Mouse (Mus musculus): ENCODE data around the gene Cdh4. TPM values are rescaled to one million over a fixed set of nuclear protein-coding genes. Genes with fewer than 3 reads are reported as not detected.

The Cdh4 gene
- total RNA-seq (2021): 1 to 10 TPM; 3.2 to 6.8 TPM
- long read RNA-seq, experiment 1, partial matches to known transcripts: 0 of 3 reads
- long read RNA-seq, experiment 1, other reads (novel, unspliced or antisense): 3 of 3 reads
- long read RNA-seq, experiment 2, partial matches to known transcripts: 1 of 1 reads
- long read RNA-seq, experiment 2, other reads (novel, unspliced or antisense): 0 of 1 reads

GRCm38 (mm10) chr2:179442191-179442540 is at the start of gene Cdh4:
Cdh4 (plus strand) TSS chr2:179442431.
- peak; percentile 77 to 82 for DNase-seq

DNA sequence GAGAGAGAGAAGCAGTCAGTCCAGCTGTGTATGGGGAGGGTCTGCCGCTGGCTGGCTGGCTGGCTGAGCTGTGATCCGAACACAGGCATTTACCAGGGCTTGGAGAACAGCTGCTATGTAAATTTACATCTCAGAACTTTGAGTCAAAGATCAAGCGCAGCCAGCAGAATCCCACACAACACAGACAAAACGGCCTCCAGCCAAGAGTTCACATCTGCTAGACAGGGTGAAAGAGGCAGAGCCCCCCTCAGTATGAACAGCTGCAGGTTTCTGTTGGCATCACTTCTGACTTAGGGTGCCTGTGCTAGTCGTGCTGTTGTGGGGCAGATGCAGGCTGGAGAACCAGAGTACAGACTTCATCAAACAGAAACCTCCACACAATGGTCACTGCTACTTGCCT is 46.8 kb upstream of the Cdh4 start:
- DNase-seq: no peak

DNA sequence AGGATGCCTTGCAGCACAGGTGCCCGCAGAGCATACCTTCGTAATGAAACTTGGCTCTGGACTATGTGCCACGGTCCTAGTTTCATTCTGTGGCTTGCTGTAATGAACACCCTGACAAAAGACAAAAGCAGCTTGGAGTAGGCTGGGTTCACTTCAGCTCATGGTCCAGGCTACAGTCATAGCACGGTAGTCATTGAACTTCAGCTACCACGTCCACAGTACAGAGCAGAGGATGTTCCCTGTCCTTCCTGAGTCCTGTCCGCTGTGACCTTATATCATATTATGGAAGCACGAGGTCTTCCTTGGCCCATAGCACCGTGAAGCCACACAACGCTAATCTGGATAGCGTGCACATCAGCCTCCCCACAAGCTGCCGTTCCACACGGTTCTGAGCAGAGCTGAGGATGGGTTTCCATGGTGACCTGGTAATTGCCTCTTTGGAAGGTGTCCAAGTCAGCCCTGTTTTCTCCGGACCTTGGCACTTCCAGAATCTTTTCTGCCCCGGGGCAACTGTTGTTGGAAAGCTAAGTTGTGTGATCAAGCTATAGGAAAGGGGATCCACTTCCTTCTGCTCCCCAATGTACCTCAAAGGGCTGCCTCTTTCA is 42.5 kb upstream of the Cdh4 start:
- DNase-seq: no peak

GRCm38 (mm10) chr2:179410866-179411561 is 31.2 kb upstream of the Cdh4 start:
- no peak for DNase-seq

GRCm38 (mm10) chr2:179412966-179413365 is 29.3 kb upstream of the Cdh4 start:
- DNase-seq: no peak

DNA sequence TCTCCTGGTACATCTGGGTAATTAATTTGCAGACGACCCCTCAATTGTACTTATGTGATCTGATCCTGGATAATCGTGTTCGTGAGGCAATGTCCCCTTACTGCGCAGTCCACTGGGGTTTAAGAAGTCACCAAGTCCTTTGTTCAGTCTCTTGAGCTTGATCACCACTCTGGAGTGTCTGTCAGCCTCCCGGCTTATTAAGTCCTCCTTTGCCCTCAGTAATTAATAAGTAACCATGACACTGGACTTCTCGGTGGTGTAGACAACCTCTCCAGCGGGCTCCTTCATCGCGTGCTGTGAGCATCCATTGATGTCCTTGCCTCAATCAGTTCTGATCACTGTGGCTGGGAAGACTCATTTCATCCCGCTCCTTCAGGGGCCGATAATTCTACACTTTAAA is 28.0 kb upstream of the Cdh4 start:
- no peak for DNase-seq

GRCm38 (mm10) chr2:179414704-179415103 is 27.5 kb upstream of the Cdh4 start:
- no peak for DNase-seq

DNA sequence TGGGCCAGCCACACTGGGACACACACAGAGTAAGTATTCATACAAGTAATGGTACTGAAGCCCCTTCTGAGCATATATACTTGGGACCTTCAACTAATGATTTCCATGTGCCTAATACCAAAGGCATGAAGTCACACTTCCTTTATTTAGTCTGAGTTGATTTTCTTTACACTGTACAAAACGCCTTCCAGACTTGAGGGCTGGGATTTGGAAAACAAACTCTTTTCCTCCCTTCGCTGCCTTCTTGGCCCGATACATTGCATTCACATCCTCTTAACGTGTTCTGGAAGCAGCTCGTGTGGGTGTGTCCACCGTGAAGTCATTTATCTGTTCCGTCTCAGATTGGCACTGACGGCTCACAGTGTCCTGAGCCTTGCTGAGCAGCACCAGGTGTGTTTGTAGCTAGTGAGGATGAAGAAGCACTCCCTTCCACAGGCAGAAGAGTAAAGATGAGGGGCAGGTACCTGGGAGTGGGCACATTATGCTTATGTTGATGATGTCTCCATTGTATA is 26.3 kb upstream of the Cdh4 start:
- DNase-seq: no peak

GRCm38 (mm10) chr2:179416587-179417227 is 25.5 kb upstream of the Cdh4 start:
- DNase-seq: no peak

GRCm38 (mm10) chr2:179425602-179426001 is 16.6 kb upstream of the Cdh4 start:
- DNase-seq: no peak

GRCm38 (mm10) chr2:179428889-179429288 is 13.3 kb upstream of the Cdh4 start:
- no peak for DNase-seq

- DNase-seq: no peak
Measured at GRCm38 (mm10) chr2:179440161-179440560, 2.1 kb upstream of the Cdh4 start.

GRCm38 (mm10) chr2:179441086-179441485 is 1.1 kb upstream of the Cdh4 start:
- peak in 1 of 2 experiments; percentile 3 for DNase-seq

DNA sequence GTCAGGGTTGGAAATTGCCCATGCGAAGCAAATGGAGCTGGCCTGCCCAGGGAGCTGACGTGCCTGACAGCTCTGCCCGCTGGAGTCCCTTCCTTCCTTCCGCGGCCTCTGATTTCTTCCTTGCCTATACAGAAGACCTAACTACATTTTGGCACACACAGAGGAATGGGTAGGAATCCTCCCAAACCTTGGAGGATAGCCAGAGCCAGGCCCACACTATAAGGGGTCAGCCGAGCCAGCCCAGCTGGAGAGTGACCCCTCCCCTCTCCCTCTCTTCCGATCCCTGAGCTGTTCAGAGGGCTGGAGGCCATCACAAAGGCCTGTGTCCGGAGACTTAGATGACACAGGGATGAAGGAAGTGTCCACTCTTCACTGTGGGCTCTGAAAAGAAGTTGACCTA is 514 bp upstream of the Cdh4 start:
- DNase-seq: peak in 1 of 2 experiments; percentile 11

GRCm38 (mm10) chr2:179442541-179443225 is 452 bp downstream of the Cdh4 start:
- DNase-seq: peak in 1 of 2 experiments; percentile 20

- peak; percentile 45 to 54 for DNase-seq
Measured at GRCm38 (mm10) chr2:179443226-179443815, 1.1 kb downstream of the Cdh4 start.

DNA sequence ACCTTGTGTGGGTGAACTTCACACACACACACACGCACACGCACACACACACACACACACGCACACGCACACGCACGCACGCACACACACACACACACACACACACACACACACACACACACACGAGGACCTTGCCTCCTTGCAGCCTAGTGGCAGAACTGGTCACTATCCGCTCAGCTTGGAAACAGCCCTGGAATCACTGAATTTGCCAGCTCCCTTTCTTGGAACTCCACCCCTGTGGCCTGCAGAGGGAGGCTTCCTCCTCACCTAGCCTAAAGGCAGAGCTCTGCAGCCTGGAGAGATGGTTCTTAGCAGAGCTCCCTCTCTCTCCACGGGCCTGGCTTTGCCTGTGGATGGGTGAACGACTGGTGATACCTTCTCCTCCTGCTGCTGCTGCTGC is 1.7 kb downstream of the Cdh4 start:
- DNase-seq: no peak

- no peak for DNase-seq
Measured at GRCm38 (mm10) chr2:179448256-179448655, 6.0 kb downstream of the Cdh4 start.

GRCm38 (mm10) chr2:179449018-179449417 is 6.8 kb downstream of the Cdh4 start:
- DNase-seq: no peak

DNA sequence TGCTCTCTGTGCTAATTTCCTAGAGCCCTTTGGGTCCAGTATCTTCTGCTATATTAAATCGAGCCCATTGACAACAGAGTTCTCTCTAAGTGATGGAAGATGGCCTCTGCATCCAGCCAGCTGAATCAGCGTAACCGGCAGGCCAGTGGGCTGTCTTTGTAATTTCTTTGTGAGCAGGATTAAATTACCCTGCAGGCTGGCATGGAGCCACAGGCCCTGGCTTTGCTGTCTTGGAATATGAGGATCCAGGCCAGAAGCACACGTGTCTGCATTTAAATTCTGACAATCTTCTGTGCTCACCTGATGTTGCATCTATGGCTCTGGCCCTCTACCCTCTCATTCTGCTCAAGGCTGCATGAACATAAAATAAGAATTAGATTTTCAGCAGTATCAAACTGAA is 17.0 kb downstream of the Cdh4 start:
- DNase-seq: no peak

DNA sequence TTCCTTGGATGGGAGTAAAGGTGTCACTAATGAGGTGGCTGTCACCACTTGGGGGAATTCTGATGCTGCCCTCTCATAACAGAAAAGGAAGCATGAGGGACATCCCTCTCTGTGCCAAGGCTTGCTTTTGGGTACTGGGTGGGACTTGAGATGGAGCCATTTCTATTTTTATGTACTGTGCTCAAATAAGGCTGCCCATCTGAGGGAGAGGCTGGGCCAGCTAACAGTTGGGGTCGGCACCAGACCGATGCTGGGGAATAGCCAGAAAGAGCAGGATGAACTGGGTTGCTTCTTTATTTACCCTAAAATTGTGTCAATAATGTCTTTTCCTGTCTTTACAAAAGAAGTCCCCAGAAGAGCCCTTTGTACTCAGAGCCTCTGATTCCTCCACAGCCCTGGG is 17.4 kb downstream of the Cdh4 start:
- no peak for DNase-seq

GRCm38 (mm10) chr2:179463514-179463913 is 21.3 kb downstream of the Cdh4 start:
- DNase-seq: no peak

Data from heart, adult 18-20 months (tissue).